ENCODE assay signal across 18 mouse cellular contexts in the genomic region with DNA sequence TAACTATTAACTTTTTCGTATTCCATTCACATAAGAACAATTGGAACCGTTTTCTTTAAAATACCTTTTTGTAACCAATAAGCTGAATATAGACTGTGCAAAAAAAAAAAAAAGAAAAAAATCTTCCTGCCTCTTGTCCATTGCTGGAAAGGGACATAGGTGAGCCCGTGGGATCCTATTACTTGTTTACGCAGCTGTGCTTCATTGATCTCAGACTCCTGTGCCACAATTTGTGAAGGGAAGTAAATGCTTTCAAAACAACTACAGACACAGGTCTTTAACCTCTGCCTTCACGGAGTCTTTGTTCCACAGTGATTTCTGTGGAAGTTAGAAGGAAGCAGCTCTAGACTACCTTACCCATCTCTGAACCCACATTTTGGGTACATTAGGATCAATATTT.
"Had no signal": no experiment of that assay in that cellular context is flagged by ENCODE, and none has a peak within 500 bp of the region (broad histone marks: within the 10 kb centered on the region; RNA-seq: fewer than 3 reads in every experiment).

No protein-coding gene starts in this region.

- DNase-seq: kidney, adult 9 months; layer of hippocampus, adult 9-11 months; layer of hippocampus, postnatal 36 days; lung, embryonic 14.5 days; lung, postnatal 14 days; retina, postnatal 1 day; right cerebral cortex, postnatal 4 days; spleen, adult 18-20 months; thymus, adult 18-20 months; thymus, postnatal 14 days had no signal

- H3K4me1 ChIP-seq: limb, embryonic 13.5 days; megakaryocyte, embryonic 14.5 days; midbrain, embryonic 12.5 days; neural tube, embryonic 13.5 days had no signal

- H3K4me2 ChIP-seq: limb, embryonic 13.5 days; liver, embryonic 11.5 days; lung, embryonic 14.5 days; midbrain, embryonic 12.5 days; neural tube, embryonic 13.5 days had no signal

- H3K9me3 ChIP-seq: limb, embryonic 13.5 days; megakaryocyte, embryonic 14.5 days; midbrain, embryonic 12.5 days; neural tube, embryonic 13.5 days had no signal

- H3K36me3 ChIP-seq: limb, embryonic 13.5 days; midbrain, embryonic 12.5 days; neural tube, embryonic 13.5 days had no signal

- ATAC-seq: intestine, postnatal 0 days; midbrain, embryonic 16.5 days had no signal

- H3K9ac ChIP-seq: limb, embryonic 13.5 days; lung, embryonic 14.5 days; midbrain, embryonic 12.5 days; neural tube, embryonic 13.5 days had no signal

- H3K27me3 ChIP-seq: limb, embryonic 13.5 days; megakaryocyte, embryonic 14.5 days; midbrain, embryonic 12.5 days; neural tube, embryonic 13.5 days had no signal

- H3K4me3 ChIP-seq: limb, embryonic 13.5 days; megakaryocyte, embryonic 14.5 days; midbrain, embryonic 12.5 days; neural tube, embryonic 13.5 days had no signal

- H3K27ac ChIP-seq: limb, embryonic 13.5 days; macrophage; midbrain, embryonic 12.5 days; neural tube, embryonic 13.5 days had no signal
